Mouse (Mus musculus): ENCODE results near the gene Kirrel3.

- no peak for TF ChIP-seq CTCF (IDR thresholded peaks at IDR 0.05; ENCODE audit: insufficient read depth, low read length)
- no peak for TF ChIP-seq POLR2A (IDR thresholded peaks at IDR 0.05; ENCODE audit: borderline replicate concordance, extremely low read depth, low read depth, low read length)
These were observed 484.3 kb downstream of the Kirrel3 start for GRCm38 (mm10) chr9:34969881-34970490.
